Mouse (Mus musculus): Measurements from ENCODE around the gene Crabp1.

GRCm38 (mm10) chr9:54759592-54759991, 5.0 kb upstream of the Crabp1 start:
- no peak for TF ChIP-seq GATA1 (IDR thresholded peaks at IDR 0.05; ENCODE audit: borderline replicate concordance, low read length)
- TF ChIP-seq FLI1 (IDR thresholded peaks at IDR 0.05; ENCODE audit: low read length), result no peak

Data from megakaryocyte, embryonic 14.5 days (primary cell).